Mouse (Mus musculus) forebrain, embryonic 12.5 days (tissue): Measurements from ENCODE around the gene Gltp. TPM values are rescaled to one million over a fixed set of nuclear protein-coding genes. Genes with fewer than 3 reads are reported as not detected.

ENCODE experiments used
- microRNA-seq: library from miRNA; unstranded; fragments of <30 nt; microRNA quantifications from one replicate; pipeline ENCODE4, GENCODE M21; 2017
- polyA plus RNA-seq: library from polyadenylated mRNA; unstranded; fragments of >200 nt; fragmentation: Nextera tagmentation; extraction: Ambion mirVana; gene quantifications from 2 replicates; pipeline ENCODE4 v1.2.1, GENCODE M21; 2016

Gltp gene
- polyA plus RNA-seq, 1 experiment from 2014 or later, result 66.2 TPM

Small RNA genes within 50 kb of the gene (microRNA-seq; reads per million reads assigned to microRNA genes)
- not detected for gene Mir7028

Other genes starting within 250 kb of the Gltp start
- gene Mmab, start 246.9 kb downstream of the Gltp start, polyA plus RNA-seq, result 25.9 and 29.4 TPM in 2 replicates
- 50.3 and 52.0 TPM in 2 replicates for gene Mvk, start 246.7 kb downstream of the Gltp start, polyA plus RNA-seq
- 6.9 and 10.2 TPM in 2 replicates for gene Fam222a, start 123.0 kb downstream of the Gltp start, polyA plus RNA-seq
- 0.67 and 0.69 TPM in 2 replicates for gene Trpv4, start 32.6 kb downstream of the Gltp start, polyA plus RNA-seq
- 24.6 and 27.0 TPM in 2 replicates for gene Tchp, start 16.8 kb upstream of the Gltp start, polyA plus RNA-seq
- gene Ankrd13a, start 83.7 kb upstream of the Gltp start, polyA plus RNA-seq, result 60.4 and 61.1 TPM in 2 replicates
- 43.0 and 50.4 TPM in 2 replicates for gene Git2, start 84.5 kb upstream of the Gltp start, polyA plus RNA-seq
- 160 and 163 TPM in 2 replicates for gene 1500011B03Rik, start 132.5 kb upstream of the Gltp start, polyA plus RNA-seq
- gene 4930519G04Rik, start 162.7 kb upstream of the Gltp start, polyA plus RNA-seq, result not detected in 2 replicates
- 0.54 and 0.61 TPM in 2 replicates for gene Gm9936, start 167.7 kb upstream of the Gltp start, polyA plus RNA-seq
- 1.9 and 2.4 TPM in 2 replicates for gene Oasl2, start 206.0 kb upstream of the Gltp start, polyA plus RNA-seq
- gene Oasl1, start 232.3 kb upstream of the Gltp start, polyA plus RNA-seq, result 0.26 TPM in 1 of 2 replicates, not detected in the other